Mouse (Mus musculus): ENCODE results near the gene Nrxn3. TPM values are rescaled to one million over a fixed set of nuclear protein-coding genes. Genes with fewer than 3 reads are reported as not detected.
A peak's percentile ranks its signal among the peaks of the same experiment; 100 is the strongest.

Gene Nrxn3
- polyA plus RNA-seq, 1 experiment, result 104 TPM

- DNase-seq (ENCODE audit: extremely low spot score in 1 of 2, low spot score in 1 of 2), result no peak
Measured at GRCm38 (mm10) chr12:89149455-89149854, 426.8 kb downstream of the Nrxn3 start.

- peak in 1 of 2 experiments; percentile 33 for DNase-seq (ENCODE audit: extremely low spot score in 1 of 2, low spot score in 1 of 2)
Measured at GRCm38 (mm10) chr12:89156086-89156757, 433.5 kb downstream of the Nrxn3 start.

DNA sequence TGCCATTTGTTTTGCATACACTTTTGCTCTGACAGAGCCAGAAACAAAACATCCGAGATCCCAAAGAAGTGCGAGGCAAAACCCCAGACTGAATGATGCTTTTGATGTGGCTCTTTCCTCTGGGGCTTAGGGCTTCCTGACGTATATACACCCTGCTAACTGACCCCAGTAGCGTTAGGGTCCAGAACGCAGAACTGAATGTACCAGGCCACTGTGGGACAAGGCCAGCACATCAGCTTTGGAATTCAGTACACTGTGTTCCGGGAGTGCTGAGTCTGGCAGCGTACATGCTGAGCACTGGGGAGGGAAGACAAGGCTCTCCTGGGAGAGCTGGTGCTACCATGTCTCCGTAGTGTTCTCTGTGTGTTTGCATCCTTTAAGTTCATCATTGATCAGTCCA is 436.7 kb downstream of the Nrxn3 start:
- no peak for DNase-seq (ENCODE audit: extremely low spot score in 1 of 2, low spot score in 1 of 2)

DNA sequence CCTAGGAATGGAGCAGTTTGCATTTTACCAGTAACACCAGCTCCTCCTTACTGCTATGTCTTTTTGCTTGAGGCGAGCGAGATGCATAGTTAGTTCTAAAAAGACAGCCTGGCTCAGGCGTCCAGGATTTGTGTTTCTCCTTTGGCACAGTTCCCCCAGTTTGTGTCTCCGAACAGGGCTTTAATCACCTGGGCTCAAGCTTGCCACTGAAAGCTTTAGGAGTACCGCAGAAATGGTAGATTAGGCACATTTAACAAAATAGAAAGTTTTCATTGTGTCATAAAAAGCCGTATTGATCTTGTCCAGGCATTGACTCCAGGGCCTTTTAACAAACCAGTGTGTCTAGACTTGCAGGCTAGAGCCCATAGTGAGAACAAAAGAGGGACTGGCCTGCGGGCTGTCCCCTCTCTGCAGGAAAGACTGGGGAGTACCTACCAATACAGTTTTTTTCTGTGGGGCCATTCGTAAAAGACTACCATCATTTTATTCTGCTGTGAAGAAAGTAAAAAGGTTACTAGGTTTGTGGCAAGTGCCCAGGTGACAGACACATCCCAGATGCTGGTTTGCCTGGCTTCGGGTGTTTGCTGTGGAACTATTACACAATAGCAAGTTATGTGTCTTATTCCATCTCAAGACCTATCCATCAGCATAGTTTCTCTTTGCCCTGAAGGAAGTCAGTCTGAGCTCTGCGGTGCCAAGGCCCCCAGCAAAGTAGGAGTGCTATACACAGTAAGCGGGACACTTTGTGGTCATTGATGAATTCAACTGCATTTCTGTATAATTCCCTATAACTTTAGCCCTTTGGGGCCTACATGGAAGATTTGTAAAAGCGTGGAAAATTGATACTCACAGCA is 451.9 kb downstream of the Nrxn3 start:
- no peak for DNase-seq (ENCODE audit: extremely low spot score in 1 of 2, low spot score in 1 of 2)

- no peak for DNase-seq (ENCODE audit: extremely low spot score in 1 of 2, low spot score in 1 of 2)
Measured at GRCm38 (mm10) chr12:89179970-89180666, 457.4 kb downstream of the Nrxn3 start.

GRCm38 (mm10) chr12:89181157-89181561 is 458.5 kb downstream of the Nrxn3 start:
- DNase-seq (ENCODE audit: extremely low spot score in 1 of 2, low spot score in 1 of 2), result no peak

DNA sequence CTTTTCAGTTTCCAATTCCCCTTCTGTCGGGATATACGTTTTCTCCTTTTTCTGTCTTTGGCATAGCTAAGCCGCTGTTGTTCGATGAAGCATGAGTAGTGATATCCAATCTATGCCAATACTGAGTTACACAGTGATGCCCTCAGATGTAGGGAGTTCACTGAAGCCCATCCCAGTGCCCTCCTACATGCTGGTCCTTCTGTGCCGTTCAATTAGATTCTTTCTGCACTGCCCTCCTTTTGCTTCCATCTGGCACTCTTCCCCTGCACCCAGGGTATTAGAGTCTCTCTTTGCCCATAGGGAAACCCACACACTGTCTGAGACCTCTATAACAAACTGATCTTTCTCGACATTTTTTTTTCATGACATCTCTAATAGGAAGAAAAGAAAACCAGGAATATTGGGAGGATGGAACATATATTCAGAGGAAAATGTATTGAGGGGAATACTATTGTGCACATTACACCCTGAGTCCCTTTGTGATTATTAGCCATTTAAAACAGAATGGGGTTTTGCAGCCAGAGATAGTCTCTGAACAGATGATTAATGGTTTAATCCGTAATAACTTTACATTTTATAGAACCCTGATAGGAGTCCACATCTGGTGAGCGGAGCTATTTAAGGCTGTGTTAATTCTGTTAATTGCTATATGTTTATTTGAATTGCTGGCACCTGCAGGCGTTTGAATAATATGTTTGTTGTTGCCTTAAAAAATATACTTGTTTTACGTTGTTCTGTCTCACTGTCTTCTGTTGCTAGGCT is 476.3 kb downstream of the Nrxn3 start:
- DNase-seq (ENCODE audit: extremely low spot score in 1 of 2, low spot score in 1 of 2), result no peak

GRCm38 (mm10) chr12:89211608-89212007 is 488.9 kb downstream of the Nrxn3 start:
- peak in 1 of 2 experiments; percentile 16 for DNase-seq (ENCODE audit: extremely low spot score in 1 of 2, low spot score in 1 of 2)

- DNase-seq (ENCODE audit: extremely low spot score in 1 of 2, low spot score in 1 of 2), result no peak
Measured at GRCm38 (mm10) chr12:89239826-89240225, 517.1 kb downstream of the Nrxn3 start.

DNA sequence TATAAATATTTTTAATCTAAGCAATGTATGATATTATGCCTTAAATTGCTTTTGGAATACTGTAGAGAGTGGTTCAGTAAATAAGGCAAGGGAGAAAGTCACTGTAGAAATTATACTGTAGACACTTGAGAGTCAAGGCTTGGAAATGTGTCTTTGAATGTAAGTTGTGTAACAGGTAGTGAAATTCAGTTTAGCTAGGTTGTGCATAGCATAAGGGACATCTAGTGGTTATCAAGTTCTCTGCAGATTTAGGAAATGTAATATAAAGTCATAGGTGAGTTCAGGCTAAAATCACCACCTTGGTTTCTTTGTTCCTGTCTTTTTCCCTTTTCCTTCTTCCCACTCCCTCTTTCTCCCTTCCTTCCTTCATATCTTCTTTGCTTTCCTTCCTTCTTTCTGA is 518.9 kb downstream of the Nrxn3 start:
- DNase-seq (ENCODE audit: extremely low spot score in 1 of 2, low spot score in 1 of 2), result no peak

GRCm38 (mm10) chr12:89242476-89242875 is 519.8 kb downstream of the Nrxn3 start:
- no peak for DNase-seq (ENCODE audit: extremely low spot score in 1 of 2, low spot score in 1 of 2)

- DNase-seq (ENCODE audit: extremely low spot score in 1 of 2, low spot score in 1 of 2), result no peak
Measured at GRCm38 (mm10) chr12:89255275-89255892, 532.7 kb downstream of the Nrxn3 start.

DNA sequence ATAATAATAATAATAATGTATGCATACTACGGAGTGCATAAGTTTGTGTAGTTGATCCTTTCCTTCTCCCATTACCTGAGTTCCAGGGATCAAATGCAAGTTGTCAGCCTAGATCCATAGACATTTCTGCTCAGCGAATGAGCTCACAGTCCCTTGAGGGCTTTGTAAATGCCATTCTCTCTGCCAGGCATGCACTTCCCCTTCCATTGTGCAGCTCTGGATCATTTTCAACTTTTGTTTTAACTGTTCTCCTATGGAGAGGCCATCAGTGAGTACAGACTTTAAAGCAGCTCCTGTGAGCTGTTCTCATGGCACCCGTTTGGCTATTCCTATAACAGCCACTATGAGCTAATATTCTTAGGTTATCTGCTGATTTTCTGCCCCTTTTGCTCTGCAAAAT is 536.2 kb downstream of the Nrxn3 start:
- no peak for DNase-seq (ENCODE audit: extremely low spot score in 1 of 2, low spot score in 1 of 2)

DNA sequence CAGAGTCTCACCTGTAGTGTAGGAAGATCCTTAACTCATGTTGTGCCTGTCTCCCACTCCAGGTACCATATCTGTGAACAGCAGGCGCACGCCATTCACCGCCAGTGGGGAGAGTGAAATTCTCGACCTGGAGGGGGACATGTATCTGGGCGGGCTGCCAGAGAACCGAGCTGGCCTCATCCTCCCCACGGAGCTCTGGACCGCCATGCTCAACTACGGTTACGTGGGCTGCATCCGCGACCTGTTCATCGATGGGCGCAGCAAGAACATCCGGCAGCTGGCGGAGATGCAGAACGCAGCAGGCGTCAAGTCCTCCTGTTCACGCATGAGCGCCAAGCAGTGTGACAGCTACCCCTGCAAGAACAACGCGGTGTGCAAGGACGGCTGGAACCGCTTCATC is 537.4 kb downstream of the Nrxn3 start:
- DNase-seq (ENCODE audit: extremely low spot score in 1 of 2, low spot score in 1 of 2), result no peak

- DNase-seq (ENCODE audit: extremely low spot score in 1 of 2, low spot score in 1 of 2), result no peak
Measured at GRCm38 (mm10) chr12:89262261-89262660, 539.6 kb downstream of the Nrxn3 start.

- no peak for DNase-seq (ENCODE audit: extremely low spot score in 1 of 2, low spot score in 1 of 2)
Measured at GRCm38 (mm10) chr12:89282362-89283343, 560.0 kb downstream of the Nrxn3 start.

DNA sequence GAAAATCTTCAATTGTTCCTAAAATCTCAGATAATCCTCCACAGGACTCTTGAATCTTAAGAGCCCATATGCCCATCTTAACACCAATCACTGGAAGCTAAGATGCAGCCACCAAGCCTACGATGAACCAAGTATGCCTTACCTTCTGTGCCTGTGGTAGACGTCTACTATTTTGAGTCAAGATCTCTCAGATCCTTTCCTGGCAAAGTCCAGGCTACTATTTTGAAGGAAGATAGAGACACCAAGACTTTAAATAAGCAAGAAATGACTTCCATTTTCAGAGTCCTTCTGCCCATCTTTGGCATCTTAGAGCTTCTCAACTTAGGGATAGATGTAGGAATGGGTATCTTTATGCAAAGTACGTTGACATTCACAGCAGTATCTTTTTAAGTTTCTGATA is 561.7 kb downstream of the Nrxn3 start:
- peak in 1 of 2 experiments; percentile 34 for DNase-seq (ENCODE audit: extremely low spot score in 1 of 2, low spot score in 1 of 2)

GRCm38 (mm10) chr12:89287037-89287436 is 564.4 kb downstream of the Nrxn3 start:
- peak in 1 of 2 experiments; percentile 33 for DNase-seq (ENCODE audit: extremely low spot score in 1 of 2, low spot score in 1 of 2)
